Mouse (Mus musculus) urinary bladder, postnatal 4 days (tissue): ENCODE data around the gene Wipi2.

Source experiments
- DNase-seq, 2 experiments: peaks; one replicate each; pipeline ENCODE4 v3.0.0; 2021 to 2022; ENCODE audit warnings: low spot score in 2 of 2

Wipi2 gene

DNA sequence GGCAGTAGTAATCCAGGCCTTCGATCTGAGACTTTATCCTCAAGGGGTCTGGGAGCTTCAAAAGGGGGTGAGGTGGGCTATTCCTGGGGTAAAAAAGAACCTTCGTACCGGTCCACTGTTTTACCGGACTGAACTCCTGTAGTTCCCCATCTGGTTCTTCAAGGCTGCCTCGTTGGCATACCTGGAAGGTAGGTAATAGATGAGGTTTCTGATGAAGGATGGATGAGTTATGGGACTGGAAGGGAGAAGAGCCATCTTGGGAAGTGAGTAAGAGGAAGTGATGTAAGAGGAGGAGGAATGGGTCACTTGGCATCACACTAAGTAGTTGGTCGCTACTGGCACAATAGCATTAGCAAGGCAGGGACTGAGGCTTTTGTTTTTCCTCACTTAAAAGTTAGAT is 2.7 kb downstream of the Wipi2 start:
- DNase-seq: no peak

DNA sequence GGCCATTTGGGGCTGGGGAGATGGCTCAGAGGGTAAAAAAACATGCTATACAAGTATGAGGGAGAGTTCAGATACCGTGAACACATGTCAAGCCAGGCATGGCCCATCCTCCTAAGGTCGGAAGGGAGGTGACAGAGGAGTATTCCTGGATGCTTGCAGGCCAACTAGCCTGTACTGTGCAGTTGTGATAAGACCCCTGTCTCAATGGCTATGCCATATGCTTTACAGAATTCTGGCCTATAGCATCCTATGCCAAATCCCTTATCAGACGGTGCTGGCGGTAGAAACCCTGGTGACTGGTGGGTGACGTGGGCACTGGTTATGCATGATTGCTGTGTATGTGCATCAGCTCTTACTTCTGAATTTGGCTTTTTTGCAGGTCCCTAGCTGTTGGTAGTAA is 10.3 kb downstream of the Wipi2 start:
- no peak for DNase-seq

DNA sequence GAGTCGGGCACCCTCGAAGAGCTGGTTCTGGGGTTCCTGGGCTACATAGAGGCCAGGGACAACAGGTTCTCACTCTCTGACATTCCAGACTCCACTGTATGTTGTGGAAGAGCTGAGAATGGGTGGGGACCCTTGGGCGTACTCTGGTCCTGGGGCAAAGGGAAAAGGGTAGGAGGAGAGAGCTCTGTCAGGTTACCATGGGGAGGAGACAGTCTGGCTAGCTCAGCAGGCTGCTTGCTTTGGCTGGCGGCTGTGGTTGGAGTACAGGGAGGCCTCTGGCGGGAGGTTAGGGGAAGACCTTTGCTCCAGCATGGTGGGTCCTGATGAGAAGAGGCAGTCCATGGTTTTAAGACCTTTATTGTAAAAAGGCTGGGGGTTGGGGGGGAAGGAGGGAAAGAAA is 12.6 kb downstream of the Wipi2 start:
- no peak for DNase-seq

DNA sequence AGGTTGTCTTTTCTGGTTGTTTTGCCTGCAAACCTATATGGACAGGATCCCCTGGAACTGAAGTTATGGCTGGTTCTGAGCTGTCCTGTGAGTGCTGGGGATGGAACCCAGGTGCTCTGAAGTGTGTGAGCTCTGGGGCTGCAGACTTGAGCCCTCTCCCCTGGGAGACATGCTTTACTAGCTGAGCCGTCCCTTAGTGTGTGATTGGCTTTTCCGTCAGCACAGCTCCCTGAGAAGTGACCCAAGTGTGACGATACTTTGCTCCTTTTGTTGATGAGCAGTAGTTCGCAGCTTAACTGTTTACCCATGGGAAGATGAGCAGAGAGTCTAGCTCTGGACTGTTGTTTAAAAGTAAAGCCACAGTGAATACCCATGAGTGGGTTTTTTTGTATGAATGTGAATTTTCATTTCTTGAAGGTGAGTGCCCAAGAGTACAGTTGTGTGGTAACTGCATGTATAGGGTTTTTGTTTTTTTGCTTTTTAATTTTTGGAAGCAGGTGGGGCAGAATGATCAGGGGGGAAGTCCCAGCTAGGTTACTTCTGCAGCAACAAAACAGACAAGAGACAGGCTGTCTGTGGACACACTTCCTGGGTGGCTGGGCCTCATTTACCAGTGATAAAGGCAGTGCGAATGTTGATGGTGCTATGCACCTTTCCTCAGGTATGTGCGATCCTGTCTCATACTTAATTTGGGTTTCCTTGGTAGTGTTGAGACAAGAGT is 14.0 kb downstream of the Wipi2 start:
- no peak for DNase-seq

DNA sequence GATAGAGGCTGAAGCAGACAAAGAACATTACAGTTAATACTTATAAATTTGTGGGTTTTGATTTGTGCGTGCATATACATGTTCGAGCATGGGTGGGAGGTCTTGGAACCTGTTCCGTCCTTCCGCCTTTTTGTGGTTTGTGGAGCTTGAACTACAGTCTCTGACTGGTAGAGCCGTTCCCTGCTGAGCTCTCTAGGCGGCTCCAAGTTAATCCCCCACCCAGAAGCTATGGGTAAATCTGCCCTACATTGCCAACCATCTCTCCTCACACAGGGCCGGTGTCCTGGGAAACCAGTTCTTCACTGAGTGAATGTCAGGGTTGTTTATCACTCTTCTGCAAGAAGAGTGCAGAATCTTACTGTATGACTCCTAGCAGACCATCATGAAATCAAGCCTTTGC is 20.7 kb downstream of the Wipi2 start:
- no peak for DNase-seq

DNA sequence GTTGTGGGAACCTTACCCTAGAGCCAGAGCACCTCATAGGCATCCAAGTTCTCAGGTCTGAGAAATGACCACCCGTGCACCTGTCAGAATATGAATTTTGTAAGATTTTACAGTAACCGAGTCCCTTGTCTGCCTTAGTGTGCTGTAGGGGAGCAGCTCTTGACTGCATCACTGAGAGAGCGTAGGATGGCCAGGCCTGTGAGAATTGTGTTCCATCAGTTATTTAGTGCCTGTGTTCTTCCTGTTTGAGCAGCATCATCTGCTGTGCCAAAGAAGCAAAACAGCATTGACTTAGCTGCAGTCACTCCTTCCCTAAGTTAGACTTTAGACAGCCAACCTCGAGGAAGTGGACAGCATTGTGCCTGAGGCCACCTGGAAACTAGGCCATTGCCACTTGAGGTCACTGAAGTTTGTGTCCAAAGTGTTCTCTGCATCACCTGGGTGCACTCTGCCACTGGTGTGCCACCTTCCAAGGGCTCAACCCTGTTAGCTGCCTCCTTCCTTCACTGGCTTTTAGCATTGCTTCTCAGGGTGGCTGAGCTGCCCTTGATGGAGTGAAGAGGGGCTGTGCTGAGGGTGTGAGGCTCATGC is 22.1 kb downstream of the Wipi2 start:
- DNase-seq: no peak

DNA sequence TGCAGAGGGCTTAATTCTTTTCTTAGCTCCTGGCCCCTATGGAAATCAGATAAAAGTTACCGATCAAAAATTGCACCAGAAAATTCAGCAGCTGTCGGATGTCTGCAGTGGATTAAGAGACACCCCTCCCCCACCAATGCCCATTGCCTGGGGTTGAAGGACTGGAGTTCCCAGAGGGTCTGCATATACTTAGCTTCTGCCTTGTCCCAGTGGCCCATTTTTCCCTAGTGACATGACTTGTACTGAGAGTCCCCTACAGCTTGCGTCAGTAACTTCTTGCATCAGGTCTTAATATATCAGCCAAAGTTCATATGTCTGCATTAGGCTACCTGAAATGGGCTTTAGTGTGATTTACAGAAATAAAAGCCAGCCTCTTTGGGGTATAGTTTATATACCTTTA is 22.9 kb downstream of the Wipi2 start:
- no peak for DNase-seq

DNA sequence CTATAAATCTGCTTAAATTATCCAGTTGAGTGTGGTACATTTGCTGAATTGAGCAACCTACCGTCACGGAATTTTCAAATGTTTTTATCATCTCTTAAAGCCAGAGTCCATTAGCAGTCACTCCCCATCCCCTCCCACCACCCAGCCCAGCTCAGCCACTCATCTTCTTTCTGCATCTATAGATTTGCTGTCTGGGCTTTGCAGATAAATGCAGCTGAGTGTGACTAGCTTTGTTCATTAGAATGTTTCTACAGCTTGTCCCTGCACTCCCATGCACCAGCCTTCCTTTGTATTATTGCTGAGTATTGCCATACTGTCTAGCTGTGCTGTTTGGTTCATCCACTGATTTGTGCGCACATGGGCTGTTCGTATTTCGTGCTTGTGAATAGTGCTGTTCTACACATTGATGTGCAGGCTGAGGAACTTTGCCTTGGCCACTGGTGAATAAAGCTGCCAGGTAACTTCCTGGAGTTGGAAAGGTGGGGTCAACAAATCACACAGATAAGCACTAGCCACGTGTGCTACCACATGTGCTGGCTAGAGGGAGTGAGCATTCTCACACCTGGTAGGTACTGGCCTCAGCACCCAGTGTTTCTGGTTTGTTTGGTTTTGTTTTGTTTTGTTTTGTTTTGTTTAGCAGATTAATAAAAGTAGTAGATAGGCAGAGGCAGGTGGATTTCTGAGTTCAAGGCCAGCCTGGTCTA is 23.4 kb downstream of the Wipi2 start:
- DNase-seq: no peak

DNA sequence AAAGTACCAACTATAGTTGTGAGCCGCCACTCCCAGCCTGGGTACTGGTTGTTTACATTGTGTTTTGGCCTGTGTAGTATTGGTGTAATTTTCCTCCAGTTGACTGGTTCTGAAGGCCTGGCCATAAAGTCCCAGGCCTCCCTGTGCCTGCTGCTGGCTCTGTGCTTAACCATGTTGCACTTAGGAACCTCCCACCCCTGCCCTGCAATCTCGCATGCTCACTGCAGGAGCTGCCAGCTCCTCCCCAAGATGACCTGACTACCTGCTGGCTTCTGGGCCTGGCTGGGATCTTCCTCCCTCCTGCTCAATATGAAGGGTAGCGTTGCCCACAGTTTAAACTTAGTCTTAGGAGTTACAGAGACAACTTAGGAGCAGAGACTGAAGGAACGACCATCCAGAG is 24.8 kb downstream of the Wipi2 start:
- DNase-seq: no peak

DNA sequence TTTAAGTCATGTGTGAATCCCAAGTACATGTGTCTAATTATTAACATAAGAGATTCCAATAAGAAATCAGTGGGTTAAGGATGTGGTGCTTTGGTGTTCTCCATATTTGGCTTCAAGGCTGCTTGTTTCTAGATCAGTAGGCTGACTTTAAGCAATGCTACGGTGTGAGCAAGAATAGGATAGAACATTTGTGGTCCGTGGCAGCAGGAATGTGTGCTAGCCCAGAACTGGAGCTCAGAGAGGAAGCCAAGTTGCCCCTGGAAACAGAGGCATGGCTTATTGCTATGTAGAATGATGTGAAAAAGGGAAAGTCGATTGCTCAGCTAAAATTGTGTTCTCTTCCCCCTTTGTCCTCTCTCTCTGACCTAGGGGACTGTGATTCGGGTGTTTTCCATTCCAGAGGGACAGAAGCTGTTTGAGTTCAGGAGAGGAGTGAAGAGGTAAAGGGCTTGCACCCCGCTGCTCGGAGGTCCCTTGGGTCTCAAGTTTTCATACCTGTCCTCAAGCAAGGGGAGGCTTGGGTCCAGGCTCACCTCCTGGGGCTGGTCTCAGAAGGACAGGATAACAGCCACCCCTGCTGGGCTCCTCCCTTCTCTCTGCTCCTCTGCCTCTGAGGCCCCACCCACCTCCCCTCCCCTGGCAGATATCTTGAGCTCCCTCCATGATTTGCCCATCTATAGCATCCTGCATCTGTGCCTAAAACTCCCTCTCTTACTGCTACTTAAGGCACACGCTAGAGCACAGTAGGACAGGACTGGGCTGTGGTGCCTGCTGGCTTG is 33.3 kb downstream of the Wipi2 start:
- no peak for DNase-seq

DNA sequence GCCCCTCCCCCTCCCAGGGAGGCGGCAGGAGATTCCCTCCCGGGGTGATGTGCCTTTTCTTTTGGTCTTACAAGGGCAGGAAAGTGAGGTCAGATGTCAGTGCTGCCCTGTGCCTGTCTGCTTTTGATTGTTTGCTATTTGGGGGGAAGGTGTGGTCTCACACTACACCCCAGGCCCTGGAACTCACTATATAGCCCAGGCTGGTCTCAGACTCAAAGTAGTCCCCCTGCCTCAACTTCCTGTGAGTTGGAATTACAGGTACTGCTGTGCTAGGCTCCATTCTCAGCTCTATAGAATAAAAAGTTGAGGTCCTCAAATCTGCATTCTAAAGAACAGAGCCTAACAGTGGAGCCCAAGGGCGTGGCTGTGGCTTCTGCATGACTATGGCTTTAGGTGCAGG is 40.4 kb downstream of the Wipi2 start:
- no peak for DNase-seq

DNA sequence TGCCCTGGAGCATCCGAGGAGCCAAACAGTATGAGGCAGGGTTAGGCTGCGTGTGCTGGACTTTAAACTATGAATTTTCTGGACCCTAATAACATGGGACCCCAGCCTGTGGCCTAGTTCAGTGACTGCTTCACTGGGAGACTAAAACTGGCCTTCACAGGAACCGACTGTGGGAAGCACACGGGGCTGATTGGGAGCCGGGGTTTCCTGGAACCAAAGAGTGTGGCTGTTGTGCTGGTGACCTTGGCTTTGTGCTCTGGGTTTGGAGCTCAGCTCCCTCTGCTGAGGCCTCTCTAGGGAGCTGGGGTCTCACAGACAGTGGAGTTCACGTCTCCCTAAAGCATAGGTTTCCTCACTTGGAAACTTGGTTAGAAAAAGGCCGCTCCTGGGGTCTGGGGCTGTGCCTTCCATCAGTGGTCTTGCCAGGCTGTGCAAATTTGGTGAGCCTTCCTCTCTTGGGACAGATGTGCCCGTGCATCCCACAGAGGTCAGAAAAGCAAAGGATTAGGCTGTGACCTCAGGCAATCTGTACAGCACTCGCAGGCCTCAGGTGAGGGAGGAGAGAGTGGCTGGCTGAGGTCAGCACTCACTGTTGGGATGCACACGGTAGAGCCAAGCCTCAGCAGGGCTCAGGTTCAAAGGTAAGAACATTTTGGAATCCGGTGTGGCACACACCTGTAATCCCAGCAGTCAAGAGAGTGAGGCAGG is 41.2 kb downstream of the Wipi2 start:
- DNase-seq: no peak

DNA sequence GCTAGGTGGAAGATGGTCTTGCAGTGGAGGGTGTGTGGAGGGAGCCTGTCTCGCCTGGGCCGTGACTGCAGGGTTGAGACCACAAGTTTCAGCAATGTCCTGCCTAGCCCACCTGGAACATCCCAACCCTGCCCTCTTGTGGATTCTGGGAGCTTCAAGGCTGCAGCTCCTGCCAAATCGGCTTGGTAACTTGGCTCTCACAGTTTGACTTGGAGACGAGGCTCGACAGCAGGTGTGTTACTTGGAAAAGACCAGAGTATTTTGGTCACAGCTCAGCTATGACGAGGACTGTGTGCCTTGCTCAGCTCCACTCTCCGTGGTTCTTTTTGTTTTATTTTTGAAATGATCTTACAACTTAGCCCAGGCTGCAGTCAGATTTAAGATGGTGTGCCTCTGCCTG is 42.2 kb downstream of the Wipi2 start:
- DNase-seq: no peak

DNA sequence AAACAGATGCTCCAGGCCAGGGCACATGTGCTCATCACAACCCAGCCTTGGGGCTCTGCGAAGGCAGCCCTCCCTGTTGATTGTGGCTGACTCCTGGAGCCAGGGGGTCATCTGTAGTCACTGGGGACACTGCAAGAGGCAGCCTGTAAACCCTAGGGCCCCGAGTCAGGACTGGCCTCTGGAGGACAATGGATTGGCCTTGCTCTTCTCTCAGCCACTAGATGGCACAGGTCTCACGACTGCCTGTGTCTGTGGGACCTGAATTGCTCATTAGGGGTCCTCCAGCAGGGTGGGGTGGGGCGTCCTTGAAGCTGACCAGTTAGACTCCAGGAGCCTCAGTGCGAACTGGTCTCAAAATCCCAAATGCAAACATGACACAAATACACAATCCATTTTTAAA is 45.6 kb downstream of the Wipi2 start:
- no peak for DNase-seq

DNA sequence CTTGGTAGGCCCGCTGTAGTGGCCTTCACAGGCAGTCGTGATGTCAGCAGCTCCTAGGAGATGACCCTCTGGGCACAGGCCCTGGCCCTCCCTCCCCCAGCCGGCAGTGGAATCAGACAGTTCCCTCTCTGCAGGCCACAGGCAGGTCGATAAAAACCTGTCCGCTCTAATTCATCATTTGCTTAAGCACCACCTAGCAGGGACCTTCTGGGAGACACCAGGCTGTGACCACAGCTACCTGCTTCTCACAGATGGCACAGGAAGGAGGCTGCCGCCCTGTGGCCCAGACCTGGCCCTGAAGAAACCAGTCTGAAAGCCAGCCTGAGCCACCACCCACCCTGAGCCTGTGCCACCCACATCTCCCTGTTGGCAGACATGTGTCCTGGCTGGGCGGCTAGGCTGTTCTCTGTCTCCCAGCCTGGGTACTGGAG is 50.7 kb downstream of the Wipi2 start:
- no peak for DNase-seq

DNA sequence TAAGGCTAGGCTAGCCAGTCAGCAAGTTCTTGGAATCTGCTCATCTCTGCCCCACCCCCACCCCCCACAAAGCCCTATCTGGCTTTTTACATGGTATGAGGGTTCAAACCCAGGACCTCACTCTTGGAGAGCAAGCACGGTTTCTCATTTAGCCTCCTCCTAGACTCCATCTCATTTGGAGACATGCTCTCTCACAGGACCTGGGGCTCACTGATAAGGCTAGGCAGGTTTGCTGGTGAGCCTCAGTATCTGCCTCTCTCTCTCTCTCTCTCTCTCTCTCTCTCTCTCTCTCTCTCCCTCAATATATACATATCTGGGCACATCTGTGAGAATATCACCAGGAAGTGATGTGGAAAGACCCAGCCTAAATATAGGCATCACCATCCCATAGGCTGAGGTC is 51.6 kb downstream of the Wipi2 start:
- DNase-seq: no peak

DNA sequence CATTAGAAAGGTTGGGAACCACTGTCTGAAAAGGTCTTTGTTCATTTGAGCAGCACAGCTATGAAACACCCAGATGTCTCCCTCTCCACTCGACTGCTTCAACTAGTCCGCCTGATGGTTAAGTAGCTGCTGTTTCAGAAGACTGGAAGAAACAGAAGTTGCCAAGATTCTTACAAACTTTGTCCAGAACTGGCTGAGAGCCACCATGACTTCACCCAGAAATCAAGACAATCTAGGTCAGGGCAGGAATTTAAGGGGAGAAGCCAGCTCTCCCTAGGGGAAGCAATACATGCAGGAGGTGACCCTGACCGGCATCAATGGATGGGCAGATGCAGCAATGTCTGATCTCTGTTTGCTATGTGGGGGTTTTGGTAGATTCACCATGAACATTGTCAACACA is 54.4 kb downstream of the Wipi2 start:
- no peak for DNase-seq

DNA sequence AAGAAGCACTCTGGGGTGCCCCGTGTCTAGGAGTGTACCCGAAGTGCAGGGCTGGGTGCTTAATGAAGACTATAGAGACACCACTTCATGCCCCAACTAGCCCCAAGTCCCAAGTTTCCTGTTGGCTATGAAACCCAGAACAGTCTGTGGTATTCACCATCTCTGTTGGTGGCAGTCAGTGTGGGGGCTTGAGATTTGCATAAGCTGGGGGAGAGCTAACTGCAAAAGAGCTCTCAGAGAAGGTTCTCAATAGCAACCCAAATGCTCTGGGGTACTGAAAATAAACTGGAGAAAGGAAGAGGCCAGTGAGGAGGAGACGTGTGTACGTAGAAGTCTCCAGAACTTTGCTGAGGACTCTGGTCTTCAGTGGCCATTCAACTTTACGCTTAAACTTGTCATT is 55.0 kb downstream of the Wipi2 start:
- no peak for DNase-seq

DNA sequence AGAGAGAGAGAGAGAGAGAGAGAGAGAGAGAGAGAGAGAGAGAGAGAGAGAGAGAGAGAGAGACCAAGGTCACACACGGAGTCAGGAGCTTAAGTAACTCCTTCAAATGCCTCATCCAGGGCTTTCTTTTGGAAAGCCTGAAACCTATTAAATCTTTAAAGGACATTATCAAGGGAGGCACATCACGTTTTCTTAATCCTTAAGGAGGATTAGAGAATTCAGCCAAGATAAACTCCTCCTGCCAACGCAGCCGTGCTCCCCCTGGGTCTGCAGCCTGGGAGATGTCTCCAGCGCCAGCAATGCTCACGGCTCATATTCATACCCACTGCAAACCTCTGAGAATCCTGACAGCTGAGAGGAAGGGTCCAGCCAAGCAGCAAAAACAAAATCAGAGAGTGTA is 61.4 kb downstream of the Wipi2 start:
- no peak for DNase-seq

DNA sequence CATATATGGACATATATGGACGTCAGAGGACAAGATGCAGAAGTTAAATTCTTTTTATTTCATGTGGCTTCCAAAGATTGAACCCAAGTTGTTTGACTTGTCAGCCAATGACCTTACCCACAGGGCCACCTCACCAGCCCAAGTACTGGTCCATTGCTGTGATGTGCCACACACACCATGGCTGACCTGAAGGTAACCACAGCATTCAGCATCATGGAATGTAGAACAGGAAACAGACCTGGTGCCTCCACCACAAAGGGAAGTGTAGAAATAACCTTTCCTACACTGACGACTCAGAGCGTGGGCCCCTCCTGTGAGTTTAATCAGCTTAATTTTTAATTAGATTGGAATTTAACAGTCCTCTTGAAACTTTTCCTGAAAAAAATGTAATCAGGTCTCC is 62.8 kb downstream of the Wipi2 start:
- no peak for DNase-seq

DNA sequence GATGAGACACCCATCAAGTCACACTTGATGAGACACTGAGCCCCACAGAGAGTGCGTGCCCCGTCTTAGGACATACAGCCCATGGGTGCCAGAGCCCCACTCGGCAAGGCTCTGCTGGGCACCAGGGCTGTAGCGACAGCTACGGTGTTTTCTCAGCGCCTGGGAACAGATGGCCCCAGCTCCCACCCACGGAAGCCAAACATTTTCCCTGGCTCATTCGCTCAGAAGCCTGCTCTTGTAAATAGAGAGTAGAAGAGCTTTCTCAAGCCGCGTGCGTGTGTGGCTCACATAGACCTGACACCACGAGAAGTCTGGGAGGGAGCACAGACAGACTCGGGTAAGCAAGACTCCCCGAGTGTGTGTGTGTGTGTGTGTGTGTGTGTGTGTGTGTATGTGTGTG is 64.8 kb downstream of the Wipi2 start, which contains the start of gene Slc29a4:
Gene Slc29a4, plus strand, starts transcription at position 265 of the 400 bp plus-strand sequence.
- no peak for DNase-seq
